Mouse (Mus musculus): ENCODE results near the gene Oscp1.
A peak's percentile ranks its signal among the peaks of the same experiment; 100 is the strongest.
"Not testable (repeated sequence)": the region's sequence is repeated elsewhere in the genome, so short reads cannot be mapped to it uniquely, and the experiment has no call there.

Oscp1 gene

DNA sequence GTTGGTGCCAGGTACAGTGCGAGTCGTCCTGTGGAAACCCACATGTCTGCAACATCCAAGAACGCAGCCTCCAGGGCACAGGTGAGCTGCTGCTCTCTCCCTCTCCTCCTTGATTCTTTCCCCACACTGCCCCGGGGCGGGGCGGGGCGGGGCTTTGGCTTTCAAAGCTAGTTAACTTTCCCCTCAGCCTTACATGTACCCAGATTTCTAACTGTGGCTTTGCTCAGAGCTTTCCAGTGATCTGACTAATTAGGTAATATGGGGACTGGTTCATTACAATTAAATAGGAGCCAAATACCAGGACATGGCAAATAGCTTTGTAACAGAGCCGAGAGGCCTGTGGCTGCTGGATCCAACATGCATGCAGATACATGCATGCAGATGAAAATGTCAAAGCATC lies 26.0 kb downstream of the Oscp1 start:
- no peak for DNase-seq

DNA sequence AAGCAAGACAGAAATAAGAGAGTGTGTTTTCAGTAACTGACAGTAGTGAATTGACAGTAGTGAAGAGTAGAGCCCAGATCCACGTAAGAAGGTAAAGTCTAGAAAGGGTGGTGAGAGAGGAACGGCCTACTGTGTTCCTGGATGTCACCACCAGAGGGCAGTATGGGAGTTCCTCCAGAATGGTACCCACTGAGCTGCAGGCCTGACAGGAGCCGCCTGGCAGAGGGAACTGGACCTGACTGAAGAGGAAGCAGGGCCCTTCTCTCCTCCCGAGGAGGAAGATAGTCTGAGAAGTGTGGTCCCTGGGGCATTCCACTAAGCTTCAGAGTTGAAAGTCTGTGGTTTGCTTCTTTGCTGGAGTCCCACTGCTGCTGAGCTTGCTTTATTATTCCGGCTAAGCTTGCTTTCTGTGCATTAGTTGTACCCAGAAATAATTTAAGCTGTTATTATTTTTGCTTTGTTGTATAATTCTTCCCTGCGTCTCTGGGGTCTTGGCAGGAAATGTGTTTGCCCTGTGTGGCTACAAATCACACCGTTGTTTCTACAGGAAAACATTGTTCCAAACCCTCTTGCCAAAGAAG lies 27.7 kb downstream of the Oscp1 start:
- peak; percentile 82 to 88 for DNase-seq

DNA sequence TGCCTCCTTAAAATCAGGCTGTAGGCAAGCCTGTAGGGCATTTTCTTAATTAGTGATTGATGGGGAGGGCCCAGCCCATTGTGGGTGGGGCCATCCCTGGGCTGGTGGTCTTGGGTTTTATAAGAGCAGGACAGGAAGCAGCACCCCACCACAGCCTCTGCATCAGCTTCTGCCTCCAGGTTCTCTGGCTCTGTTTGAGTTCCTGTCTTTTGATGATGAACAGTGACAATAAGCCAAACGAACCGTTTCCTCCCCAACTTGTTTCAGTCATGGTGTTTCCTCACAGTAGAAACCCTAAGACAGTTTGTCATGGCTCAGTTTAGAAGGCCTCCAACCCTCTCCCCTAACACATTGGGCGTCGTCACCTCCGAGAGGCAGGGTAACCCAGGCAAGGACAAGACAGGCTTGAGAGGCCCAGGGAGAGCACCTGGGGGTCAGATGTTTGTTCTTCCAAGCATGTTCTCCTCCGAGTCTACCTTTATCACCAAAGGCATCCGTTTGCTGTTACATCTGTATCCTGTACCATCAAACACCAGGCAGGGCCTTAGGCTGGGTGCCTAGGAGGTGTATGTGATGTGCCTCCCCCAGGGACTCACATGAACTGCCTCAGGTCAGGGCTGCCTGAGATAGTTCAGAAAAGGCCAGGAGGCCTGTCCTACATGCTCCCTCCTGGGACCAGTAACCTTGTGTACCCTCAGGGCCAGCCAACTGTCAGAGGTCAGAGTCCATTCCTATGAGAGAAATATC lies 31.9 kb downstream of the Oscp1 start:
- DNase-seq = no peak

DNA sequence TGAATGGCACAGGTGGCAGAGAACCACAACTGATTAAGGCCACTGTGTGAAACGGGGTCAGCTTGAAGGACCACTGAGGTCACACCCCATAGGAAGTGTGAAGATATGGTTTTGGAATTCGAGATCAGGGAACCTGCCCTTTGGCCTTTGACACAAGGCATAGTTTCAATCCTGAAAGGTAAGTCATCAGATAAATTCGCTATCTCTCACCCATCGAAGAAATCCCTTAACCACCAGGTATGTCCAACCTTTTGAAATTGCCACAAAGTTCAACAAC lies 32.4 kb downstream of the Oscp1 start:
- DNase-seq = no peak

DNA sequence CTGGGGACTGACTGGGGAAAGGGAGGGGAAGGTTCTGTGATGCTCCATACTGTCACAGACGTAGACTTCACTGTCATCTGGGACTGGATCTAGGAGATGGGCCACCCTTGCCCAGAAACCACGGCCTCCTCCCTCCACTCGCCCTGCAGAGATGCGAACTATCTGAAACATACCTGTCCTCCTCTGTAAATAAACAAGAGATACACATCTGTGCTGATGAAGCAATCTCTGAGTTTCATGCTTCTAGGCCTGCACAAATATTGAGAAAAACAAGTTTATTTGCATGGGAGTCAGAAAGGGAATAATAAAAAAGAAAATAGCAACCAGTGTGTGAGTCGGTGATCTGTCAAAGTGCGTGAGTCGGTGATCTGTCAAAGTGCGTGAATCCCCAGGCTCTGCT lies 33.5 kb downstream of the Oscp1 start:
- DNase-seq = no peak

DNA sequence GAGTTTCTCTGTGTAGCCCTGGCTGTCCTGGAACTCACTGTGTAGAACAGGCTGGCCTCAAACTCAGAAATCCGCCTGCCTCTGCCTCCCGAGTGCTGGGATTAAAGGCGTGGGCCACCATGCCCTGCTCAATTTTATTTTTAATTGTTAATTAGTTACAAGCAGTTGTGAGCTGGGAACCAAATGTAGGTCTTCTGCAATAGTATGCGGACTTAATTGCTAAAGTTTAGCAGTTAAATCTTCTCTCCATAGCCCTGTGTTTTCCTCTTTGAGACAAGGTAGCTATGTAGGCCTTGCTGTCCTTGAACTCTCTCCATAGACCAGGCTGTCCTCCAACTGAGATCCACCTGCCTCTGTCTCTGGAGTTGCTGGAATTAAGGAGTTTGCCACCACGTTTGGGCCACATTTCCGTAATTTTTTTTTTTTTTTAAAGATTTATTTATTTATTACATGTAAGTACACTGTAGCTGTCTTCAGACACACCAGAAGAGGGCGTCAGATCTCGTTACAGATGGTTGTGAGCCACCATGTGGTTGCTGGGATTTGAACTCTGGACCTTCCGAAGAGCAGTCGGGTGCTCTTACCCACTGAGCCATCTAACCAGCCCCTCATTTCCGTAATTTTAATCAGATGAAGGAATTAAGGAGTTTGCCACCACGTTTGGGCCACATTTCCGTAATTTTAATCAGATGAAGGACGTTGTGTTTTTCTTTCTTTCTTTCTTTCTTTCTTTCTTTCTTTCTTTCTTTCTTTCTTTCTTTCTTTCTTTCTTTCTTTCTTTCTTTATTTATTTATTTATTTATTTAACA lies 37.5 kb downstream of the Oscp1 start:
- DNase-seq = not testable (repeated sequence)

DNA sequence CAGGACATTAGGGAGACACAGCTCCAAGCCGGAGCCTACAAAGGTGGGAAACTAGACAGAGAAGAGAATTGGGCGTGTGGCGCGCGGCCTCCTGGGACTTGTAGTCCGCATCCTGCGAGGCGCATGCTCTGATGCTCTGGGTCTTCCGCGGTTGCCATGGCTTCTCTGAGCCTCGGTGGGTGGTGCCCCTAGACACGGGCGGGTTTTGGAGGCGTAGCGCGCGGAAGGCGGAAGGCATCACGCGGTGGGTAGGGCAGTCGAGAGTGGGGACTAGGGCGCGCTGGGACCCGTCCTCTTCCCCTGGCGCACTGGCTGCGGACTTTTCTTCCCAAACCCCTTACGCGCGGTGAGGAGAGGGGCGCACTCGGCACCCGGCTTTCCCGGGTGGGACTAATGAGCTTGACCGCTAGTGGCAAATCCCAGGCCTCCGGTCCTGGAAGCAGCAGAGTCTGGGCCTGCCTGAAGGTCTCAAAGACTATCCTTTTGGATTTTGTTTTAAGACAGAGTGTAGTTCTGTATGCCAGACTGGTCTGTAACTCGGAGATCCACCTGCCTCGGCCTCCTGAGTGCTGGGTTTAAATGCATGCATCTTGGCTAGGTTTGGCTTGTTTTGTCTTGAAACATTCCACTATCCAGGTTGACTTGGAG lies 38.2 kb downstream of the Oscp1 start, which contains the start of gene Lsm10:
Gene Lsm10 (plus strand): TSS at position 160 of the 648 bp plus-strand sequence.
- DNase-seq = peak; percentile 96 to 98

DNA sequence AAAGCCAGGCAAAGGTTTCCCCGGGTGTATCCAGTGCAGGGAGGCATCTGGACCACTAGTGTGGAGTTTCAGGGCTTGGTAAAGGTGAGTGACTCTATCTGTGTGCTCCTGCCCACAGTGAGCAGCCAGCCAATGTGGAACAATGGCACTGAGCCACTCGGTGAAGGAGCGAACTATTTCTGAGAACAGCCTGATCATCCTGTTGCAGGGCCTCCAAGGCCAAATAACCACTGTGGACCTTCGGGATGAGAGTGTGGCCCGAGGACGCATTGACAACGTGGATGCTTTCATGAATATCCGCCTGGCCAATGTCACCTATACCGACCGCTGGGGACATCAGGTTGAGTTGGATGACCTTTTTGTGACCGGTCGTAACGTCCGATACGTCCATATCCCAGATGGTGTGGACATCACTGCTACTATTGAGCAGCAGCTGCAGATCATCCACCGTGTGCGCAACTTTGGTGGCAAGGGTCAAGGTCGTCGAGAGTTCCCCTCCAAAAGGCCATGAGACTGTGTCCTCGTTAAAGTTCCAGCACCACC lies 39.4 kb downstream of the Oscp1 start:
- DNase-seq = no peak

DNA sequence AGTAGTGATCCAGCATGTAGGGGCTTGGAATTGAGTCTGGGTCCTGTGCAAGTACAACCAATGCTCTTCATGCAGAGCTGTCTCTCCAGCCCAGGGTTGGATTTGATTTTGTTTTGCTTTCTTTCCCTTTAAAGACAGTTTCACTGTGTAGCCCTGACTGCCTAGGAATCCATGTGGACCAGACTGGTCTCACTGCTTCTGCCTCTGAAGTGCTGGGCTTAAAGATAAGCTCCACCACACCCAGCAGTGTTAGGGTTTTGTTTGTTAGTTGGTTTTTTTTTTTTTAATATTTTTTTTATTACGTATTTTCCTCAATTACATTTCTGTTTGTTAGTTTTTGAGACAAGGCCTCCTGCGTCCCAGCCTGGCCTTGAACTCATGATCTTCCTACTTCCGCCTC lies 41.0 kb downstream of the Oscp1 start:
- DNase-seq = no peak

DNA sequence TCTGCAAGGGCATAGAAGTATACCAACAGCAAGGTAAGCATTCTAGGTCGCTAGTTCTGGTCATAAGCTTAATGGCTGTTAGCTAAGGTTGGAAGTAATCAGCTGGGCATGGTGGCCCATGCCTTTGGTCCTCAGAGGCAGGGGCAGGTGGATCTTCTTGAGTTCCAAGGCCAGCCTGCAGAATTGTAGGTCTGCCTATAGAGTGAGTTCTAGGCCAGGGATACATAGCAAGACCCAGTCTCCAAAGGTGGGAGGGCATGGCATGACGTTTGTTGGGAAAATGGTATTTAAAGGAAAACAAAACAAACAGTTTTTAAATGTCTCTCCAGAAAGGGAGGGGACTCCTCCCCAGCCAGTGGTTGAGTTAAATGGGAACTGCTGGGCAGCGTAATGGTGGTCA lies 42.4 kb downstream of the Oscp1 start:
- no peak for DNase-seq

DNA sequence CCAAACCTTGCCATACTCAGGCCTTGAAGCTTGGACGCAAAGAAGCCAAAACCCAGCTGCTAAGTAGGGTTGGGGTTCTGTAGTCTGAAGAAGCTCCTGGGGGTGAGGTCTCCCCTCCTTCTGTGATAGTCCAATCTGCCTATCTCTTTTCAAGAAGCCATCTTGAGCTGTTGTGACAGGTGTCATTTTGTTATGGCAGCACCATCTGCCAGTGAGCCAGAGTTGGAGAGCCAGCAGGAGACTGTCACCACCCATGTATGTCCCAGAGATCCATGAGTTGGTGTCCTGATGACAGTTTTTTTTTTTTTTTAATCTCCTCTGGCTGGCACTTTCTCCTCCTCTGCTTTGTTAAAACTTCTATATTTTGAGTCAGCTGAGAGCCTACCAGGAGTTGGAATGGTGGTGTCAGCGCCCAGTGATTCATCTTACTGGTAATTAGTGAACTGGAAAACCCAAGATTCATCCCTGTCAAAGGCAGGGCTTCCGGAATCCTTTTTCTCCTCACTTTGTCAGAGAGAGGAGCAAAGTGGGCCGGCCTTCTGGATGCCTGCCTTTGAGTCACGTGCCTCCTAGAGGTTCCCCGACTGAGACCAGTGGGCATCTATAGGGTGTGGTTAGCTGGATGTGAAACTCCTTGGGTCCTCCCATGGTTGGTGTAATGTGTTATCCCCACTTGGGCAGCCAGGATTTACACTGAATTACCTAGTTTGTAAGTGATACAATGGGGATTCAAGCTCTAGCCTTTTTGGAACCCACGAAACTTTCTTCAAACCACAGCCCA lies 43.9 kb downstream of the Oscp1 start:
- DNase-seq = peak; percentile 59 to 62

DNA sequence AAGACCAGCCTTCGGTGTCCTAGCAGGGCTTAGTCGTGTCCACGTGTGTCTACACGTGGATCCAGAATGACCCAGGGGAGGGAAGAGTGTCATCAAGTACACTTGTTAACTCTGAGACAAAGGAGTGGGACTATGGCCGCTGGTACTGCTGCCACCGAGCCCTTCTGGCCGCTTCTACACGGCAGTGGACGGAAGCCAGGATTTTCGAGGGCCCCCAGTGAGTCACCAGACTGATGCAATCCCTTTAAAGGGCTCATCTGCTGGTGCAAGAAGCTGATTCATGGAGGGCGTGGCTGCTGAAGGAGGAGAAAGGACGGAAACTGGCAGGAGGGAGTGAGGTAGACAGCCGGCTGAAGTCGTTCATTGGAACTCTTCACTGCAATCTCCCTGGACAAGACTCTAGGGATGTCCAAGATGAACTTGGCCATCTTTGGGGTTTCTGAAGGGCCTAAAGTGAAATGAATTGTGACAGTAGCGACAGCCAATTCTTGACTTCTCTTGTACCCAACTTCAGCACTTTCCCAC lies 44.8 kb downstream of the Oscp1 start:
- peak; percentile 95 to 96 for DNase-seq

DNA sequence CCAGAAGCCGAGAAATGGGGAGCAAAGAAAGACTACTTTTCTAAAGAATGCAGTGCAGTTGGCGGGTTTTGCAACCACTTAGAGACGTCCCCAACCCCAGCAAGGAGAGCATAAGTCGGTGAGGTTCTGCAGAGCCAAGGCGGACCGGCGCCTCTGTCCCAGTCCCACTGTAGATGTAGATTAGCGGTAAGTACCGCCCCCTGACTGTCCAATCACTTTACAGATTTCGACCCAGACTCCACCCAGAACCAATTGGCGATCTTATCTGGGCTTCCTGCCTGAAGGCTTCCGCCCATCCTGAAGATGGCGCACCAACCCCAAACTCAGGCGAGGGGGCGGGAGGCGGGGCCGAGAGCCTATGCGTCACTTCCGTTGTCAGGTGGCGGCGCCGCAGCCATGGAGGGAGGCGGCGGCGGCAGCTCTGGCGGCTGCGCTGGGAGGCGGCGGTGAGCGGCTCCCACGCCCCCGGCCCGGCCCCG lies 45.3 kb downstream of the Oscp1 start, which contains the start of gene Stk40:
Gene Stk40 (plus strand): TSS at position 368 of the 479 bp plus-strand sequence.
- peak; percentile 97 to 98 for DNase-seq

DNA sequence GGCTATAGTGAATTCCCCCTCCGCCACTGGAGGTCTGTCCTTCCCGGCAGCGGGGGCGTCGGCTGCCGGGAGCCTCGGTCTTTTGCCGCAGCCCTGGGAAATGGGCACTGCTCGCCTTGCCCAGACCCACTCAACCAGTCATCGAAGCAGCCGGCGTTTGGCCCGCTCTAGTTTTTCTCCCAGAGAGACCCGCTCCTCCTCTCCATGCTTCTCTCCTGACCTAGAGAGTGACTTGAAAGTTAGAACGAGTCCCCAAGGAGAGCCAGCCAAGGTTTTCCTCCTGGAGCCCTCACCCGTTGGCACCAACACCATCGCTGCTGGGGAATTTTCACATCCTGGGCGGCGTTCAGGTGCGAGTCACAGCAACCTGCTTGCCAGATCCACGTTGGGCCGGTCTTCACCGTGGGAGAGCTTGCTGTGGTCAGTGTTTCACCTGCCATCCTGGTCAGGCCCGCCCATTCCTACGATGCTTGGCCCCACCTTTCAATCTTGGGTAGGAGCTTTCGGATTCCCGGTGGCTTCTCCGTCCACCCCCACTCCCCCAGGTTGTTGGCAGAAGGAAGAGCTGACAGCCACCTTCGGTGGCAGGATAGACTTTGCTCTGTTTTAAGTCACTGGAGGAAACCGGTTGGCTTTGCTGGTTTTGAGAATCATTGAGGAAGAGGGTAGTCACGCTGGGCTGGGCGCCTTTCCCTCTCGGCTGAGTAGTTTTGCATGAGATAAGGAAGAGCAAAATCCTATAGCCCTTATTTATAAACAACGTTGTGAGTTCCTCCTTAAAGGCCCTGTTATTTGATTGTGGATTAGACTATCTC lies 46.1 kb downstream of the Oscp1 start:
- DNase-seq = peak; percentile 50

DNA sequence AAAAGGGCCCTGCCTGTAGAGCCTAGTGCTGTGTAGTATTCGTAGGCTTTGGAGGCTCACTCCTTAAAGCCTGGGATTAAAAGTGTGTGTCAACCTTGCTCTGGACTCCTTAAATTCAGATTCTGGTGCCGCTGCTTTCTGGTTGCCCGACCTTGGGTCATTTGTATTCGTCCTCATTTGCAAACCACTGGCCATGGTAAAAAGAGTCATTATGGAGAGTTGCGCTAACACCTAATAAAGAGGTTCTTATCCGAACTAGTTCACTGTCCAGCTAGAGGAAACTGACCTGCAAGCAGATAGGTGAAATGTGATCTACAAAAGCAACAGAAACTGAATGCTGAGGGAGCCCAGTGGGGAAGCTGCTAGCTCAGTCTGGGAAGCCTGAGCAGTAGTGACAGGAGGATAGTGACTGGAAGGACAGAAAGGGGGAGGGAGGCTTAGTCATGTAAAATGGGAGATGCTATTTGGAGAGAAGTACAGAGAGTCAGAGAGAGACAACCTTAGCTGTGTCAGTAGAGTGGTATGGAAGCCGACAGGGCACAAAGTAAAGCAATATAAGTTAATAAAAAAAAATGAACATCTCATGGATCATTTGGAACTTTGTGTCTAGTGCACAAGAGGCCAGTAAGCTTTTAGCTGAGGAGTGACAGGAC lies 46.9 kb downstream of the Oscp1 start:
- no peak for DNase-seq

DNA sequence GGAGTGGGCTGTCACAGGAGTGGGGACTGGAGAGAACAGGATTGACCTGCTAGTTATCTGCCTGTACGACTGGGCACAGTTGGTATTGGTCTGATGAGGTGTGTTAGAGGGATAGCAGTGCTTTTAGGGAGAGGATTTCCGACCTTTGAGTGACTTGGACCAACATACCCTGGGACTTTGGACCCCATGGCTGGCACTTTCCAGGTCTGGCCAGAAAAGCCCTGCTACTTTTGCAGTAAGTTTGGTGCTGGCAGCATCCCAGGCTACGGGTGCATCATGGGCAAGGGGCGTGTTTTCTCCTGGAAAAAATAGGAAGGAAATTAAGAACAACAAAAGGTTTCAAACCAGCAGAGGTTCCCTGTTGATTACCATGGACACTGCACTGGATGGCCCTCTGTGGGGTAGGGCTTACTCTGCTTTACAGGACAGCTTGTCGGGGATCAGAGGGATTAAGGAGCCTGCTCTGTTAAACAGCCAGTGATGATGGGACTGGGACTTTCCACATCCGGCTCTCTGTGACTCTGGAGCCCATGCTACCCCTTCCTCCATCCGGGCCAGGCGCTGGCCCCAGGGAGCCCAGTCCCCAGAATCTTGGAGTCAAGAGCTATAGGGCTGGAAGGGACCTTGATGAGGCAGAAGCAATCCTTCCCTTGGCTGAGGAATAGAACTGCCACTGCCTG lies 49.8 kb downstream of the Oscp1 start:
- no peak for DNase-seq

DNA sequence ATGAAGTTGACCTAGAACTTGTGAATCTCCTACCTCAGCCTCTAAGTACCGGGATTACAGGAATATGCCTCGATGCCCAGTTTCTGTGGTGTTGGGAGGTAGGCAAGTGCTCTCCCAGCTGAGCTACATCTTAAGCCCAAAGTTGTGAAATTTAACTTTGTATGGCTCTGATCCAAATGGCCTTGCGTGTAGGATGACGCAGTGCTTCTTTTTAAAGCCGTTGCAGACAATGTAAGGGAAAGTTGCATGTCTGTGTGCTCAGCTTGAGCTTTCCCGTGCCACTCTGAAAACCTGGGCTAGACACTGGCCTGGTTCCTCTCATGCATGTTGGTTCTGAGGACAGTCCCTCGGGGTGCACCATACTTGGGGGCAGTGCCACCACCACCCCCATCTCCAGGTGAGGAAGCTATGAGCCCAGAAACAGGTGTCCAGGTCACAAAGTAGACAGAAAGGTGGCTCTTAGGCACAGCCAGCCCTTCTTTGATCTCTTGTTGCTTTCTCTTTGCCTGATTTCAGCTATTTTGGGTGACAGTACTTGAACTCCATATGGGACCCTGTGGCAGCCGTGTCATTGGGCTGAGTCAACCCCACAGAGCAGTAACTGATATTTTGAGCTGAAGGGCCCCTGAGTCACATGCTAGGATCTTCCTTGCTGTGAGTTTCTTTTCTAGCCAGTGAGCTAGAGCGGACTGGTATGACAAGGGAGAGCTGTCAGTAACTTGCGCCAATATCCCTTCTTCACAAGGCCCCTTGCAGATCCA lies 51.4 kb downstream of the Oscp1 start:
- no peak for DNase-seq

DNA sequence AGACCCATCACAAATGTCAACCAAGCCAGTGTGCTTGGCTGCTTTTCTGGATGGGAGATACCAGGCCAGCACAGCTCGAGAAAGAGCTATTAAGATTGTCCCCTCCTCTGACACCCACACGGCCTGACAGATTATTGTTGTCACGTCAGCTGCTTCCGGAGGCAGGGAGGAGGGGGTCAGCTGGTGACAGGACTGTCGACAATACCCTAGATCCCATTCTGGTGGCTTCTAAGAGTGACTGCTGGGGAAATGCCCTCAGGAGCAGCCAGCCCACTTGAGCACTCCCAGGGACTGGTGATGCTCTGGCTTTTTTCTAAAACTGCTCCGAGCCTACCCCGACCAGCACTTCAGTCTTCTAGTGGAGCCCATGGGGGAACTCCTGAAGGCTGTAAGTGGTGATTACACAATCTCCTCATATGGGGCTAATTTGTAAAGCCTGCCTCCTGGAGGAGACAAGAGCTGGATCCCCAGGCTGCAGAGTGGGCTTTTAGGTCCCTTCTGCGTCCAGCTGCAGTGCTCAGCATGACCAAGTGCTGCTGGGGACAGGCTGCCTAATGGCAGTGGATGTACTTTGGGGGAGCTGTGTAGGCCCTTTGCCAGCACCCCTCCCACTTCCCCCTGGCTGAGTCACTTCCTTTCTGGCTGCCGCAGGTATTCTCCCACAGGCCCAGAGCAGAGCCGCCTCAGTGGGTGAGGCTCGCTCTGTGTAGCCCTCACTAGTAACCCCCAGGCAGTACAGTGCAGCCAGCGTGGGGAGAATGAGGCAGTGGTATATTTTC lies 52.2 kb downstream of the Oscp1 start:
- peak; percentile 88 to 92 for DNase-seq
